Mouse (Mus musculus): ENCODE results near the gene Defb9.
"Not testable (repeated sequence)": the region's sequence is repeated elsewhere in the genome, so short reads cannot be mapped to it uniquely, and the experiment has no call there.

Defb9 gene

GRCm38 (mm10) chr8:21885321-21885720, at the start of gene Defb9:
Gene Defb9 (minus strand): TSS chr8:21885421.
- not testable (repeated sequence) for DNase-seq (ENCODE audit: low spot score)

GRCm38 (mm10) chr8:21932610-21933009, 47.4 kb upstream of the Defb9 start, which contains the start of gene Defb15:
Gene Defb15 (minus strand): TSS chr8:21932710.
- DNase-seq (ENCODE audit: low spot score), result no peak

- DNase-seq (ENCODE audit: low spot score), result not testable (repeated sequence)
These were observed 45.5 kb upstream of the Defb9 start for GRCm38 (mm10) chr8:21930754-21931153.

- no peak for DNase-seq (ENCODE audit: low spot score)
These were observed 30.4 kb upstream of the Defb9 start for GRCm38 (mm10) chr8:21915625-21916024.

- no peak for DNase-seq (ENCODE audit: low spot score)
These were observed 27.3 kb upstream of the Defb9 start for GRCm38 (mm10) chr8:21912554-21912953.

- no peak for DNase-seq (ENCODE audit: low spot score)
These were observed 26.7 kb upstream of the Defb9 start for GRCm38 (mm10) chr8:21911931-21912330.

GRCm38 (mm10) chr8:21906290-21906689, 21.1 kb upstream of the Defb9 start, which contains the start of gene Defb11:
Gene Defb11 (minus strand): TSS chr8:21906412.
- not testable (repeated sequence) for DNase-seq (ENCODE audit: low spot score)

- DNase-seq (ENCODE audit: low spot score), result not testable (repeated sequence)
These were observed 26.6 kb downstream of the Defb9 start, which contains the start of gene Defb10 for GRCm38 (mm10) chr8:21858586-21858985. Gene Defb10 (plus strand): TSS chr8:21858901.

Data from ovary, postnatal 36 days (tissue).